Mouse (Mus musculus): ENCODE data around the gene Sf3b2. TPM values are rescaled to one million over a fixed set of nuclear protein-coding genes. Genes with fewer than 3 reads are reported as not detected.

Sf3b2 gene
- polyA plus RNA-seq, 1 experiment from 2014 or later: 328 TPM

Other genes with a start within 250 kb of the Sf3b2 start
- 2.7 and 2.9 TPM in 2 replicates for gene Rin1, start 245.0 kb downstream of the Sf3b2 start, polyA plus RNA-seq (2015; fragmentation: Nextera tagmentation; extraction: Ambion mirVana)
- gene Cd248, start 227.4 kb downstream of the Sf3b2 start, polyA plus RNA-seq (2015; fragmentation: Nextera tagmentation; extraction: Ambion mirVana): 71.7 and 72.4 TPM in 2 replicates
- 3.4 and 4.6 TPM in 2 replicates for gene Tmem151a, start 209.9 kb downstream of the Sf3b2 start, polyA plus RNA-seq (2015; fragmentation: Nextera tagmentation; extraction: Ambion mirVana)
- 94.5 and 96.8 TPM in 2 replicates for gene Yif1a, start 206.9 kb downstream of the Sf3b2 start, polyA plus RNA-seq (2015; fragmentation: Nextera tagmentation; extraction: Ambion mirVana)
- gene Cnih2, start 196.9 kb downstream of the Sf3b2 start, polyA plus RNA-seq (2015; fragmentation: Nextera tagmentation; extraction: Ambion mirVana): 8.6 and 9.0 TPM in 2 replicates
- gene Rab1b, start 188.4 kb downstream of the Sf3b2 start, polyA plus RNA-seq (2015; fragmentation: Nextera tagmentation; extraction: Ambion mirVana): 288 and 294 TPM in 2 replicates
- 16.2 and 19.4 TPM in 2 replicates for gene Klc2, start 176.9 kb downstream of the Sf3b2 start, polyA plus RNA-seq (2015; fragmentation: Nextera tagmentation; extraction: Ambion mirVana)
- gene Pacs1, start 22.3 kb downstream of the Sf3b2 start, polyA plus RNA-seq (2015; fragmentation: Nextera tagmentation; extraction: Ambion mirVana): 20.6 and 21.4 TPM in 2 replicates
- 1.7 and 2.4 TPM in 2 replicates for gene Gal3st3, start 2.9 kb upstream of the Sf3b2 start, polyA plus RNA-seq (2015; fragmentation: Nextera tagmentation; extraction: Ambion mirVana)
- gene Catsper1, start 40.3 kb upstream of the Sf3b2 start, polyA plus RNA-seq (2015; fragmentation: Nextera tagmentation; extraction: Ambion mirVana): not detected in 2 replicates
- 0.60 and 0.69 TPM in 2 replicates for gene Cst6, start 54.1 kb upstream of the Sf3b2 start, polyA plus RNA-seq (2015; fragmentation: Nextera tagmentation; extraction: Ambion mirVana)
- gene Eif1ad, start 71.3 kb upstream of the Sf3b2 start, polyA plus RNA-seq (2015; fragmentation: Nextera tagmentation; extraction: Ambion mirVana): 61.5 and 61.8 TPM in 2 replicates
- 466 and 504 TPM in 2 replicates for gene Banf1, start 71.7 kb upstream of the Sf3b2 start, polyA plus RNA-seq (2015; fragmentation: Nextera tagmentation; extraction: Ambion mirVana)
- gene Sart1, start 93.2 kb upstream of the Sf3b2 start, polyA plus RNA-seq (2015; fragmentation: Nextera tagmentation; extraction: Ambion mirVana): 67.1 and 81.7 TPM in 2 replicates
- 0.59 and 0.79 TPM in 2 replicates for gene Tsga10ip, start 107.1 kb upstream of the Sf3b2 start, polyA plus RNA-seq (2015; fragmentation: Nextera tagmentation; extraction: Ambion mirVana)
- 243 and 268 TPM in 2 replicates for gene Drap1, start 129.5 kb upstream of the Sf3b2 start, polyA plus RNA-seq (2015; fragmentation: Nextera tagmentation; extraction: Ambion mirVana)
- 56.5 and 58.6 TPM in 2 replicates for gene AI837181, start 129.7 kb upstream of the Sf3b2 start, polyA plus RNA-seq (2015; fragmentation: Nextera tagmentation; extraction: Ambion mirVana)
- not detected in 2 replicates for gene Fosl1, start 152.1 kb upstream of the Sf3b2 start, polyA plus RNA-seq (2015; fragmentation: Nextera tagmentation; extraction: Ambion mirVana)
- gene Ccdc85b, start 162.4 kb upstream of the Sf3b2 start, polyA plus RNA-seq (2015; fragmentation: Nextera tagmentation; extraction: Ambion mirVana): 12.1 and 12.4 TPM in 2 replicates
- gene Fibp, start 165.2 kb upstream of the Sf3b2 start, polyA plus RNA-seq (2015; fragmentation: Nextera tagmentation; extraction: Ambion mirVana): 101 and 117 TPM in 2 replicates
- 1.9 and 3.3 TPM in 2 replicates for gene Ctsw, start 173.1 kb upstream of the Sf3b2 start, polyA plus RNA-seq (2015; fragmentation: Nextera tagmentation; extraction: Ambion mirVana)
- gene Efemp2, start 178.5 kb upstream of the Sf3b2 start, polyA plus RNA-seq (2015; fragmentation: Nextera tagmentation; extraction: Ambion mirVana): 198 and 208 TPM in 2 replicates
- 40.2 and 43.9 TPM in 2 replicates for gene Mus81, start 192.9 kb upstream of the Sf3b2 start, polyA plus RNA-seq (2015; fragmentation: Nextera tagmentation; extraction: Ambion mirVana)
- gene Cfl1, start 195.0 kb upstream of the Sf3b2 start, polyA plus RNA-seq (2015; fragmentation: Nextera tagmentation; extraction: Ambion mirVana): 2,855 and 2,978 TPM in 2 replicates
- 0.20 TPM in 1 of 2 replicates, not detected in the other for gene 1700020D05Rik, start 208.3 kb upstream of the Sf3b2 start, polyA plus RNA-seq (2015; fragmentation: Nextera tagmentation; extraction: Ambion mirVana)
- 5.8 and 7.4 TPM in 2 replicates for gene Snx32, start 215.1 kb upstream of the Sf3b2 start, polyA plus RNA-seq (2015; fragmentation: Nextera tagmentation; extraction: Ambion mirVana)